Mouse (Mus musculus) forebrain, embryonic 16.5 days (tissue): ENCODE measurements around the gene Ppm1b. TPM values are rescaled to one million over a fixed set of nuclear protein-coding genes. Genes with fewer than 3 reads are reported as not detected.

Source experiments
- ATAC-seq: fragments of 200-750 bp; cut with Nextera tagmentation; 2 replicates; pipeline ENCODE4 v1.8.0; 2017; ENCODE audit warnings: mild to moderate bottlenecking, moderate library complexity
- H3K27ac ChIP-seq: fragments of 300-500 bp; sonication (generic); 2 replicates; pipeline ENCODE4 v1.5.1; 2014; ENCODE audit warnings: low read length, control low read depth
- H3K27me3 ChIP-seq: fragments of 300-500 bp; sonication (generic); replicated peaks from 2 replicates; pipeline ENCODE4 v1.6.1; 2014; ENCODE audit warnings: low read length; ENCODE audit not compliant: control insufficient read depth, insufficient read depth
- H3K36me3 ChIP-seq: fragments of 300-500 bp; sonication (generic); 2 replicates; pipeline ENCODE4 v1.6.1; 2014; ENCODE audit not compliant: control insufficient read depth, insufficient read depth
- H3K4me1 ChIP-seq: fragments of 300-500 bp; sonication (generic); replicated peaks from 2 replicates; pipeline ENCODE4 v1.6.1; 2014; ENCODE audit warnings: low read length; ENCODE audit not compliant: control insufficient read depth, insufficient read depth
- H3K4me2 ChIP-seq: fragments of 300-500 bp; sonication (generic); 2 replicates; pipeline ENCODE4 v1.6.1; 2014; ENCODE audit warnings: mild to moderate bottlenecking, low read length, control low read depth
- H3K4me3 ChIP-seq: fragments of 300-500 bp; sonication (generic); replicated peaks from 2 replicates; pipeline ENCODE4 v1.5.1; 2014; ENCODE audit warnings: mild to moderate bottlenecking, low read length, control low read depth
- H3K9ac ChIP-seq: fragments of 300-500 bp; sonication (generic); replicated peaks from 2 replicates; pipeline ENCODE4 v1.6.1; 2014; ENCODE audit warnings: low read depth, low read length, control low read depth
- H3K9me3 ChIP-seq: fragments of 300-500 bp; sonication (generic); 2 replicates; pipeline ENCODE4 v1.6.1; 2016; ENCODE audit warnings: low read length; ENCODE audit not compliant: control insufficient read depth
- WGBS: fragments of 180-500 bp; shearing (Covaris S2); extraction: QIAGEN DNeasy Blood & Tissue Kit; methylation state at CpG from one replicate; pipeline ENCODE4 v1.1.7; 2014; 5-methylcytosine and 5-hydroxymethylcytosine counted together
- polyA plus RNA-seq: library from polyadenylated mRNA; unstranded; fragments of >200 nt; fragmentation: Nextera tagmentation; extraction: Ambion mirVana; gene quantifications from 2 replicates; pipeline ENCODE4 v1.2.1, GENCODE M21; 2015

The Ppm1b gene
- polyA plus RNA-seq, 1 experiment from 2014 or later = 85.5 TPM

- no peak overlapping the region for H3K4me3 ChIP-seq
- no peak for ATAC-seq
- no peaks in the 10 kb centered on the region for H3K36me3 ChIP-seq
- H3K27me3 ChIP-seq = no peaks in the 10 kb centered on the region
- no peak overlapping the region for H3K27ac ChIP-seq
- WGBS = 97% methylated on average over 5 of the region's 5 CpGs
- H3K9me3 ChIP-seq = no peaks in the 10 kb centered on the region
- H3K9ac ChIP-seq = no peak overlapping the region
- H3K4me1 ChIP-seq = 0 out of 2 replicates have a peak, but pooled peaks cover 3% of the 10 kb centered on the region
- H3K4me2 ChIP-seq = no peak overlapping the region
Observed at GRCm38 (mm10) chr17:85038761-85039160, 82.2 kb downstream of the Ppm1b start.

DNA sequence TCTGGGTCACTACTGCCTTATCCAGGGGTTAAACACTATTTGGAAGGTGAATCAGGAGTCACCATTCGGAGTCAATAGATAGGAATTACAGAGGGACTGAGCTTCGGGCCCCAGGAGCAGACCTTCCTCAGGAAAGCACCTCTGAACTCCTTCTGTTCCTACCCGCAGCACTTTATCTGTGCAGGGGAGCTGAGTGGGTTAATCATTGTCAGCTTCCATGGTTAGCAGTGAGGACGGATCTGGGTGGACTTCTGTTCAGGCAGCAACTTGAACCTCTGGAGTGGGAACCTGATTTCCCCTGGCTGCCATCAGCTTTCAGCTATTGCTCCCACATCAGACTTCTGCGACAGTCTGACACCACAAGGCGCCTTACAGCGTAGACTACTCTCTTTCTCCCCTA lies 84.4 kb downstream of the Ppm1b start:
- H3K9ac ChIP-seq = no peak overlapping the region
- H3K4me2 ChIP-seq = no peak overlapping the region
- no peak overlapping the region for H3K27ac ChIP-seq
- H3K36me3 ChIP-seq = no peaks in the 10 kb centered on the region
- H3K4me3 ChIP-seq = no peak overlapping the region
- H3K4me1 ChIP-seq = no peaks in the 10 kb centered on the region
- ATAC-seq = no peak
- no peaks in the 10 kb centered on the region for H3K9me3 ChIP-seq
- 79% methylated on average over 7 of the region's 7 CpGs for WGBS
- H3K27me3 ChIP-seq = no peaks in the 10 kb centered on the region

DNA sequence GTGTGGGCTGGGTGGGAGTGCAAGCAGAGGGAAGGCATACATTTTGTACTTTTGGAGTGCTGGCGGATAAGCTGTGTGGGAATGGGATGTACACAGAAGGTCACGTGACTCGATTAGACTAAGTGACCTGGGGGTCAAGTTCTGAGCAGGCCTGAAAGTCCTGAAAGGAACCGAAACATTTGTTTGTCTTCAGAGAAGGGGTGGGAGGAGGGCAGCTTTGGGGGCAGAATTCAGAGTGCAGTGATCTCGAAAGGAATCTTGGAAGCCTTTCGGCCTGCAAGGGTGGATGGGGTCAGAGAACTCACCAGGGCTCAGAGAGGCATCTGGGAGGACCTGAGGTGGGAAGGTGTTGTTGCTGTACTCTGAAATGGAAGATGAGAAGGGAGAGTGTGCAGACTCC lies 85.9 kb downstream of the Ppm1b start:
- Histone ChIP-seq H3K4me1 (no peaks in the 10 kb centered on the region), H3K27me3 (no peaks in the 10 kb centered on the region), H3K27ac (no peak overlapping the region), H3K36me3 (no peaks in the 10 kb centered on the region), H3K9me3 (no peaks in the 10 kb centered on the region), H3K9ac (no peak overlapping the region), H3K4me3 (no peak overlapping the region), H3K4me2 (no peak overlapping the region)
- no peak for ATAC-seq
- 80% methylated on average over 6 of the region's 6 CpGs for WGBS

GRCm38 (mm10) chr17:85043404-85043816 lies 86.9 kb downstream of the Ppm1b start:
- Histone ChIP-seq H3K9ac (no peak overlapping the region), H3K4me1 (no peaks in the 10 kb centered on the region), H3K27ac (no peak overlapping the region), H3K36me3 (no peaks in the 10 kb centered on the region), H3K4me3 (no peak overlapping the region), H3K27me3 (no peaks in the 10 kb centered on the region), H3K9me3 (no peaks in the 10 kb centered on the region), H3K4me2 (no peak overlapping the region)
- 88% methylated on average over 6 of the region's 6 CpGs for WGBS
- no peak for ATAC-seq

DNA sequence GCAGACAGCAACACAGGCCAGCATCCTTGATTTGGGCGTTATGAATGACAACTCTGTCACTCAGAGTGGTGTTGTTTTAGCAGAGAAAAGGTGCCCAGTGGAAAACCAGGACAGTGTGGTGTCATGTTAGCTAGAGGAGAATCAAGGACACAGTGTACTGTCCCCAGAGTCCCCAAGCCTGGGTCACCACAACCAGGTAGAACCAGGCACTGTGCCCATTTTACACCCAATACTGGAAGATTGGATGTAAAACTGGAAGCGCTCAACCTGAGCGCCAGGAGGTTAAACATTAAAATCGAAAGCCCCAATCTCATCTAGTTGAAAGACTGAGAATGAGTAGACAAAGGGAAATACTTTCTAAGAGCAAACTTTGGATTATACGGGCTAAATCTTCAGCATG lies 87.9 kb downstream of the Ppm1b start:
- Histone ChIP-seq H3K4me2 (no peak overlapping the region), H3K4me3 (no peak overlapping the region), H3K9ac (no peak overlapping the region), H3K36me3 (no peaks in the 10 kb centered on the region), H3K27me3 (no peaks in the 10 kb centered on the region), H3K4me1 (no peaks in the 10 kb centered on the region), H3K27ac (no peak overlapping the region), H3K9me3 (no peaks in the 10 kb centered on the region)
- 91% methylated on average over 5 of the region's 5 CpGs for WGBS
- no peak for ATAC-seq

DNA sequence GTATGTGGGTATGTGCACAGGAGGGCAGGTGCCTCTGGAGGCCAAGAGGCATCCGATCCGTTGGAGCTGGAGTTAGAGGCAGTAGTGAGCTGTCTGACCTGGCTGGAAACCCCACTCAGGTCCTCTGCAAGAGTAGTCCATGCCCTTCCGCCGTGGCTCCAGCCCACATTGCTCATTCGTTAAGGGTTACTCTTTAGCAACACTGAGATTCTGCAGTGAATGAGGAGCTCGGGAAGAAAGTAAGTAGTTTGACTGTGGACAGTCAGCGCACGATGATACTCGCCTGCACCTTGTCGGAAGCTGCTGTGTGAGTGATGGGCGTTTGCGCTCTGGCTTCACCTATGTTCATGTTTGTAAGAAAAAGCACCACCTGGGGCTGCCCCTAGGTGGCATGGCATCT lies 88.6 kb downstream of the Ppm1b start:
- WGBS = 84% methylated on average over 12 of the region's 12 CpGs
- H3K9ac ChIP-seq = no peak overlapping the region
- no peak for ATAC-seq
- H3K4me1 ChIP-seq = no peaks in the 10 kb centered on the region
- H3K4me2 ChIP-seq = no peak overlapping the region
- H3K9me3 ChIP-seq = no peaks in the 10 kb centered on the region
- H3K27me3 ChIP-seq = no peaks in the 10 kb centered on the region
- no peak overlapping the region for H3K27ac ChIP-seq
- H3K36me3 ChIP-seq = no peaks in the 10 kb centered on the region
- H3K4me3 ChIP-seq = no peak overlapping the region

- WGBS = 96% methylated on average over 5 of the region's 5 CpGs
- no peak overlapping the region for H3K4me2 ChIP-seq
- H3K27ac ChIP-seq = no peak overlapping the region
- H3K27me3 ChIP-seq = no peaks in the 10 kb centered on the region
- H3K4me1 ChIP-seq = no peaks in the 10 kb centered on the region
- H3K9me3 ChIP-seq = no peaks in the 10 kb centered on the region
- no peak overlapping the region for H3K4me3 ChIP-seq
- no peak for ATAC-seq
- no peaks in the 10 kb centered on the region for H3K36me3 ChIP-seq
- no peak overlapping the region for H3K9ac ChIP-seq
Observed at GRCm38 (mm10) chr17:85048379-85048778, 91.8 kb downstream of the Ppm1b start.

GRCm38 (mm10) chr17:85058276-85058675 lies 101.7 kb downstream of the Ppm1b start:
- Histone ChIP-seq H3K27me3 (no peaks in the 10 kb centered on the region), H3K9me3 (no peaks in the 10 kb centered on the region), H3K36me3 (no peaks in the 10 kb centered on the region), H3K4me1 (no peaks in the 10 kb centered on the region), H3K4me2 (no peak overlapping the region), H3K9ac (no peak overlapping the region), H3K4me3 (no peak overlapping the region), H3K27ac (no peak overlapping the region)
- WGBS = 89% methylated on average over 7 of the region's 7 CpGs
- no peak for ATAC-seq

GRCm38 (mm10) chr17:85059136-85059535 lies 102.6 kb downstream of the Ppm1b start:
- Histone ChIP-seq H3K27me3 (no peaks in the 10 kb centered on the region), H3K9me3 (no peaks in the 10 kb centered on the region), H3K4me1 (no peaks in the 10 kb centered on the region), H3K9ac (no peak overlapping the region), H3K36me3 (no peaks in the 10 kb centered on the region), H3K27ac (no peak overlapping the region), H3K4me3 (no peak overlapping the region), H3K4me2 (no peak overlapping the region)
- no peak for ATAC-seq
- WGBS = 89% methylated on average over 6 of the region's 6 CpGs

DNA sequence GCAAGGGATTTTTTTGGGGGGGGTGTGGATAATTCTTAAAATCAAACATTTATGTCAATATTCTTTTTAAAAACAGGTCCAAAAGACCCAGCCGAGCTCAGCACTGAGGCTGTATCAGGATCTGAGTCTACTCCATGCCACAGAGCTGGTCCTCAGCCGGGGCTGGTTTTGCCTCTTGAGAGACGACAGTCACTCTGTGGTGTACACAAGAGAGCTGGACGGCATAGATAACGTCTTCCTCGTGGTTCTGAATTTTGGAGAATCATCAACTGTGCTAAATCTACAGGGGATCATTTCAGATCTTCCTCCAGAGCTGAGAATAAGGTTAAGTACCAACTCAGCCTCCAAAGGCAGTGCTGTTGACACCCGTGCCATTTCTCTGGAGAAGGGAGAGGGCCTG lies 107.0 kb downstream of the Ppm1b start:
- no peak for ATAC-seq
- no peak overlapping the region for H3K4me3 ChIP-seq
- no peak overlapping the region for H3K9ac ChIP-seq
- H3K4me1 ChIP-seq = no peaks in the 10 kb centered on the region
- 94% methylated on average over 7 of the region's 7 CpGs for WGBS
- H3K4me2 ChIP-seq = no peak overlapping the region
- H3K36me3 ChIP-seq = peaks cover 17% of the 10 kb centered on the region
- H3K27ac ChIP-seq = no peak overlapping the region
- H3K9me3 ChIP-seq = no peaks in the 10 kb centered on the region
- H3K27me3 ChIP-seq = no peaks in the 10 kb centered on the region
